Mouse (Mus musculus): ENCODE results near the gene Cryba4.

Gene Cryba4

DNA sequence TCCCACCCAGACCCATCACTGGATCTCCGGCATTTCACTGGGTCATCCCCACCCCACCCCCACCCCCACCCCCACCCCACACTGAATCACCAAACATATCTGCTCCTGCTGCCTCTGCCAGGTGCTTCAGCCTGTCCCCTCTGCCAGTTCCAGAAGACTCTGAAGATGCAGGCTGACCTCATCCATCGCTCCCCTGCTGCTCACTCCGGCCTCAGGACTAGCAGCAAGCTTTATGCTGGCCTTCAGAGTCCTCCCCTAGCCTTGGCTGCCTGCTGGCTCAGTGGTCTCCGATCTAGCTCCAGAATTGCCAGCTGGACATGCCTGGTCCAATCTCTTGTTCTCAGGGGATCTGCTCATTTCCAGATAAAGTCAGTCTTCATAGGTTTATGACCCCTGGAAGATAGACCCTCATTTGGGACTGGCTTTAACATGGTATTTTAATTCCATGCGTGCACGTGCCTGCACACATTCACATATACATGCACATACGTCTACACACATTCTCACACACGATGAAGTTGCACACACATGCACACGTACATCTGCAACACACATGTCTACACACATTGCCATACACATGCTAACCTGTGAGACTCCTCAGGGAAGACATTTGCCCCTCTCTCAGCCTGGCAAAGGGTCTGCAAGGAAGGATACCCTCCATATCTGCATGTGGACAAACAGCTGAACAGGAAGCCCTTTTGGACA is 14.3 kb downstream of the Cryba4 start:
- no peak for DNase-seq (ENCODE audit: low read depth, low spot score)

DNA sequence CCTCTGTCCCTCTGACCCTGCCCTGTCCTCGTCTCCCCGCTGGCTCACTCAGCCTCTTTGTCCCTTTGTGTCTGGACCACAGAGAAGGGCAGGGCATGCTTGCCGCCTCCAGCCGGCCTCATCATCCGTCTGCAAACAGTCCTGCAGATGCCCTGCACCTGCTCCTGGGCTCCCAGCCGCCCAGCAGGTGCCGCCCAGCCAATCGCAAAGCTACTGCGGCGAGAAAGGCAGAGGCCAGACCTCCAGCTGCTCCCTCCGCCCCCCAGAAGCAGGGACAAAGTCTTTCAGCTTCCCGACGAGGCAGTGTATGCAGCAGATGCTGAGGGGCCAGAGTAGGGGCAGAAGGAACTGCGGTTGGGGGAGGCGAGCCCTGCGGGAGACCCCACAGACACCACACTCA is 14.9 kb downstream of the Cryba4 start:
- DNase-seq (ENCODE audit: low read depth, low spot score), result no peak

DNA sequence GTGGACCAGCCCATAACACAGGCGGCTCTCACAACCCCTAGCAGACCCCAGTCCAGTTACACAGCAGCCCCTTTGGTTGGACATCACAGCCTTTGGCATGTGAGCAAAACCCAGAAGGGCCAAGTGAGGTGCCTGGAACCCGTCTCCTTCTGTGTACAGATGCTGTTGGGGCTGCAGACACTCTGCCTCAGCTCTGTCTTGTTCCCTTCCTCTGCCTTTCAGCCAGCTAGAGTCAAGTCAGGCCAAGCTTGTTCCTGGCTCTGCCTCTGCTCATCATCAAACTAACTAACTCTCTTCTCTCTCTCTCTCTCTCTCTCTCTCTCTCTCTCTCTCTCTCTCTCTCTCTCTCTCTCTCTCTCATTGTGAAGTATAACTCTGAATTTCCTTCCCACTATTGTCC is 15.7 kb downstream of the Cryba4 start:
- DNase-seq (ENCODE audit: low read depth, low spot score), result no peak

DNA sequence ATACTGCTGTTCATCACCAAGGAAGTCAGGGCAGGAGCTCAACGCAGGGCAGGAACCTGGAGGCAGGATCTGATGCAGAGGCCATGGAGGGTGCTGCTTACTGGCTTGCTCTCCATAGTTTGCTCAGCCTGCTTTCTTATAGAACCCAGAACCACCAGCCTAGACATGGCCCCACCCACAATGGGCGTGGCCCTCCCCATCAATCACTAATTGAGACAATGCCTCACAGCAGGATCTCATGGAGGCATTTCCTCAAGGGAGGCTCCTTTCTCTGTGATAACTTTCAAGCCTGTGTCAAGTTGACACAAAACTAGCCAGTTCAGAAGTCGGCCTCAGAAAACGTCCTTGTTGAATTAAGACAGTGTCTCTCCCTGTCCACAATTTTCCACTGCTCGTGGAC is 16.5 kb downstream of the Cryba4 start:
- peak; percentile 92 for DNase-seq (ENCODE audit: low read depth, low spot score)

DNA sequence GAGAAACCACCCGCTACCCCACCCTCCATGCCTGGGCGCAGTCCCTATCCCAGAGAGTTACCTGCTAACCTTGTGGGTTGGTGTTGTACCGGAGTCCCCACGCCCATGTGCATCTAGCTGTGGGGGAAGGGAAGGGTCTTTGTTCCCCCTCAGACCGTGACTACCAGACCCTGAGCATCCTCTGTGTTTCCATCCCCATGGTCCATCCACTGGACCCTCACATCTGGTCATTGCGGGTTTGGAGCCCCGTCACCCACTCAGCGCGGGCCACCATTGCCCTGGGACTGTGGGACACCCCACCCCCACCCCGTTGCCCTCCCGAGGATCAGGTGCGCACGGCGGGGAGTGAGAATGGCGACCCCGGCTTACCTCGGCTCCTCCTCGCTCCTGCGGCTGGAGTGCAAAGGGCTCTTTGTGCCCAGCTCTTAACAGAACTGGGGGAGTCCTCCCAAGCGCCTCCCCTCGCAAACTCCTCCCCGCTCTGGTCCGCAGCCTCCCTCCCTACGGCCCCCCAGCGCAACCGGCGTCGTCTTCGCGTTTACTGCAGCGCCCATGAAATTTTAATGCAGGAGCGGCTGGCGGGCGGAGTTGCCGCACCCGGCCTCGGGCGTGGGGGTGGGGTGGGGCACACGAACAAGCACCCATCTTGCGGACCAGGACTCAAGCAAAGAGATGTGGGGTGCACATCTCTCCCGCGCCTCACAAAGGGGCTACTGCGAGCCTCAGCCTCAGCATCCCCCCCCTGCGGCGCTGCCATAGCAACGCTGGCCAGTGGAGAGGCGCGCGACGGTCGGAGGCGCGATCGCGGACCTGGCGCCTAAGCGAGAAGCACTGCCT is 23.9 kb downstream of the Cryba4 start:
- DNase-seq (ENCODE audit: low read depth, low spot score), result peak; percentile 50

DNA sequence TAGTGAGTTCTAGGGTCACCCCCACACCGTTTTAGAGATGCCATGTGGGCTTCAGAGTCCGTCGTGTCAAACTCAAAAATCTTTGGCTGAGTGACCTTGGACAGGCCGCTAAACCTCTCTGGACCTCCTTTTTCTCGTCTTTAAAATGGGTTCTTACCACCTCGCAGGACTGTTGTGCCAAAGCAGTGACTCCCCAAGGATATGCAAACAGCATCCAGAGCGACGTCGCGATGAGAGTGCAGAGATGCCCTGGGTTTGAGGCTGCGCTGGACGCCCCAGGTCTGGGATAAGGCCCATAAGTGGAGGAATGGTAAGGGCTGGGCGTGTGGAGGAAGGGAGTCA is 24.4 kb downstream of the Cryba4 start:
- DNase-seq (ENCODE audit: low read depth, low spot score), result no peak

DNA sequence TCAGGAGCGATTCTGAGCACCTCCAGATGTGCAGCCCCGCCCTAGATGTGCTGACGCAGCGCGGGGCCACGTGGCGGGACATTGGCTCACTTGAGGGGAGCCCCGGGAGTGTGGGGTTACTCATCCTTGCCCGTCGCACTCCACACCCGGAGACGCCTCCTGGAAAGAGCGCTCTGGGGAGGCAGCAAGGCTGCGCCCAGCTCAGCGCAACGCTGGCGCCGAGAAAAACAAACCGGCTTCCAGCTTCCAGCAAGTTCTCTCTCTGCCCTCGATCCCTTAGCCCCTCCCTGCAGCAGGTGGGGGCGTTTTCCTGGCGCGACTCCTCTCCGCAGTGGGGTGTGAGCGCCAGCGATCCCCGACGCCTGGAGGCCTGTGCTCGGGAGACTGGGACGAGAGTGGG is 25.0 kb downstream of the Cryba4 start:
- DNase-seq (ENCODE audit: low read depth, low spot score), result no peak

DNA sequence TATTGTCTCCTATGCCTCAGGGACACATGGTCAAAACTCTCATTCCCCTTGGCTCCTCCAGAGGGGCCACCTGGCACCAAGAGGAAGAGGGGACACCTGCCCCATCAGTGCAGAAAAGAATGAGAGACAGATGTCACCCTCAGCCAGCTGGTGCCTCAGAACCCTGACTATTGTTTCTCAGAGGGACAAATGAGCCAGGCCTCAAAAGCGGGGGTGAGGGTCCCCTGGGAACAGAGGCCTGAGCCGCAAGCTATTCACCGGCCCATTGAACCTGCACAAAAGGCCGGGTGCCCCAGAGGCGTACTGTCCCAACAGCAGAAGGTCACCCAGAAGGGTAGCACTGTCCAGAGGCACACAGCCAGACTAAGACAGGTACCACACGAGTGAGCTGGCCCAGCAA is 26.7 kb downstream of the Cryba4 start:
- no peak for DNase-seq (ENCODE audit: low read depth, low spot score)

DNA sequence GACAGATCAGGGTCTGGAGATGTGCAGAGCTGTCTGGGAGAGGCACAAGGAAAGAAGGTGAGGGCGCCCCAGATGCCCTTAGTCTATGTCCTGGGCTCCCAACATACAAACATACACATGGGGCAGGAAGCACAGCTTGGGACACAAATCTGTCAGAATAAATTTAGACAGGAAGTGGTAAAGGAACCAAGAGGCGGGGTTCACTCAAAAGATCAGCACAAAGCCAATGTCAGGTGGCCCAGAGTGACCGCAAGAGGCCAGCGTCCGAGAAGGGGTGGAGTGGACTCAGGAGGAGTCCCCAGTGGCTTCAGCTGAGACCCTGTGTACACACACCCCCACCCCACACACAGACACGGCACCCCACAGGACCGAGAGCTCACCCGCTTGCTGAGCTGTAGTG is 32.1 kb downstream of the Cryba4 start:
- no peak for DNase-seq (ENCODE audit: low read depth, low spot score)

DNA sequence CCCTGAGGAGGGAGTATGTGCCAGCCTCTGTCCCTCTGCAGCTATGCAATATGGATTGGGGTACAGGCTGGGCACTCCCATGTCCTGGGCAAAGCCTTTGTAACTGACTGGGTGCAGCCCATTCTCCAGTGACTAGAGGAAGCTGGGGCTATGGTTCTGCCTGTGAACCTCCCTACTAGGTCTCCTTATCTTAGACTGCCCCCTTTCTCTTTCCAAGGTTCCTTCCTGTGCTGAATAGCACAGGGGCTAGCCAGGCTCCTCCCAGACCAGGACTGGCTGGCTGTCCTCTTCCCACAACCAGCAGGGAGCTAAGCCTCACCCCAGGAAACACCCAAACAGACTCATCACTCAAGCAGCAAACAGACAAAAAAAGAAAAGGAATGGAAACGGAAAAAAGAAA is 32.9 kb downstream of the Cryba4 start:
- no peak for DNase-seq (ENCODE audit: low read depth, low spot score)

DNA sequence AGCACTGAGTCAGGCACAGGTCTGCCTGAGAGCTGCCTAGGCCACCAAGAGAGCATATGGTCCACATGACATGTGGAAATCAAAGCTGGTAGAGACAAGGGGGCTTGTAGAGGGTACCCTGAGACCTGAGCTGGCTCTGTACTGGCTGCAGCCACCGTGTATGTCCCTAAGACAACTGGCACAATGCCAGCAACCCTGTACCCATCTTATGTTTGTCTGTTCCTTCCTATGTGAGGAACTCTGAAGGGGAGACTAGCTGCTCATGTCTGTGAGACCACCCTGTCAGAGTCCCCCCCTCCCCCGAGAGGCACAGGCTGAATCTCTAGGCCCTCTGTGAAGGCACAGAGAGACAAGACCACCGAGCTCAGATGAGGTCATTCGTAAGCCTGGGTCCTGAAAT is 33.6 kb downstream of the Cryba4 start:
- no peak for DNase-seq (ENCODE audit: low read depth, low spot score)

DNA sequence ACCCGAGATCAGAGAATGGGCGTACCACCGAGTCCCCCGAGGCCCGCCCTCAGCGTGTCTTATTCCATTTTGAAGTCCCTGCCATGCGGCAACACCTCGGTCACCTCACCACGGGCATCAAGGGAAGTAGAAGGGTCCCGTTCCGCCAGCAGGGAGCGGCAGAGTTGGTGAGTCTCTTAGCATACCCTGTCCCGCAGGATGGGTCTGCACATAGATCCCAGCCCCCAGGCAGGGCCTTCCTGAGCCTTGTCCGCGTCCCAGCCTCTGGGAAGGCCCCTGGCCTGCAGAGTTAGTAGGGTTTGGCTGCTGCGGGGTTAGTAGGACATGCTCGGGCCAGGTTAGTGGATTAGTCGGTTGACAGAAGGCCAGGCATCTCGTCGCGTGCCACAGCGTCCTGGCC is 35.3 kb downstream of the Cryba4 start:
- peak; percentile 55 for DNase-seq (ENCODE audit: low read depth, low spot score)

DNA sequence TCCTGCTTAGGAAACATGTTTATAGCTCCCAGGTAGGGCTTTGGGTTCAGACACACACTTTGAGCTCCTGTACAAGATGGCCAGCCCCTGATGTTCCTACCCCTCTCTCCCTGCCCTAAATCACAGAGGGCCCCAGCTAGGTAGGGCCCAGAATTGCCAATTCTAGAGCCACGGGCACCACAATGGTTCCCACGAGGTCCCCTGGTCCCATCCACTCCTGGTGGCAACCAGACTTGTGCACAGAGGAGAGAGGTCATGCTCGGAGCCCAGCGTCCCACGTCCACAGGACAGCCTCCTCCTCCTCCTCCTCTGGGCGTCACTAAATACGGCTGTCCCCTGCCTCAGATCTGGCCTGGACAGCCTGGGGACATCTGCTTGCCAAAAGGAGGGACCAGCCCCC is 36.0 kb downstream of the Cryba4 start:
- no peak for DNase-seq (ENCODE audit: low read depth, low spot score)

DNA sequence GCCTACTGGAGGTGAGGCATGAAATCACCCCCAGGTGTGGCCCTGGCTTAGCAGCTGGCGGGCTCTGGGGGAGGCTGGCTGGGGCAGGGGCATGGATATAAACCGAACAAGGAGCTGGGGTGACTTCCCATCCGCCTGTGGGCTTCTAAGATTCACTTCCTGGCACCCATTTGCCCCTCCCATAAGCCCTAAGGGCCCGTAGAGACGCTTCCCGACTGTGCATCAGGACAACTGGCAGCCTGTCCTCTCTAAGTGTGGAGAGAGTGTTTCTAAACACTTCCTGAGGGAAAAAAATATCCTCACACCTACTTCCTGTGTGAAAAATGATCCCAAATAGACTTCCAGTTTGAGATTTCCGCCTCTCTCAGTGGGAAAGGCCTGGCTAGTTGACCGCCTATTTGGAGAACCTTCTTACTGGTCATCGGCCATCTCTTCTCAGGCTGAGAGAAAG is 36.5 kb downstream of the Cryba4 start:
- DNase-seq (ENCODE audit: low read depth, low spot score), result no peak

DNA sequence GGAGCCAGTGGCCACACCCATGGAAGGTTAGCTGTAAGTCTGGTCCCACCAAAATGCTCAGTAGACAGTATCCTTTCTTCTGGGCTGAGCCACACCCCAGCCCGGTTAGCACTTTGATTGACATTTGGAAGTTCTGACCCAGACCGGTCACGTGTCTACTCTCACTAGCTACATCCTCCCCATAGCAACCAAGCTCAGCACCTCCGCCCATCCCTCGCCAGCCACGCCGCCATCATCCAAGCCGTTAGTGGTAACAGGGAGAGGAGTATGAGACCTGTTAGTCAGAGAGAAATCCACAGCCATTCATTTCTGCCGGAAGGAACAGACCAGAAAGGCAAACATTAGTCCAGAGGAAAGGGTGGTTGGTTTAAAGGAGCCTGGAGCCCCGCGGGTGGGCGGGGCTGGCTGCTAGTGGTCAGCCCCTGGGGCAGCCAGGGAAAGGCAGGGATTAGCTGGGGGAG is 37.0 kb downstream of the Cryba4 start:
- DNase-seq (ENCODE audit: low read depth, low spot score), result peak; percentile 84

DNA sequence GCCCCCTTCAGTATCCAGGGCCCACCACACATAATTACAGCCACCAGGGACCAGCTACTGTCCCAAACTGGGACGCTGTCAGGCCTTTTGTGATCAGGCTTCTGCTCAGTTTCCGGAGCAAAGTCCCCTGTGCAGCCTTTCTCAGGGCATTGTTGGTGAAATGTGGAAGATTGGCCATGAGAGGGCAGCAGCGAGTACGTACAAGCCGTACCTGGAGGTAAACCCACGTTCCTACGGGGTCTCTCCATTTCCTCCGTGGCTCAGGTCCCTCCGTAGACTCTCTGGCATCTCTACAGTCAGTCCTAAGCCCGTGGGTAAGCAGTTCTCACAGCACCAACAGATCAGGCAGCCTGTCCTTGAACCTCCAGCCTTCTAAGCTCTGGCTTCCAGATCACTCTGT is 37.9 kb downstream of the Cryba4 start:
- peak; percentile 86 for DNase-seq (ENCODE audit: low read depth, low spot score)

DNA sequence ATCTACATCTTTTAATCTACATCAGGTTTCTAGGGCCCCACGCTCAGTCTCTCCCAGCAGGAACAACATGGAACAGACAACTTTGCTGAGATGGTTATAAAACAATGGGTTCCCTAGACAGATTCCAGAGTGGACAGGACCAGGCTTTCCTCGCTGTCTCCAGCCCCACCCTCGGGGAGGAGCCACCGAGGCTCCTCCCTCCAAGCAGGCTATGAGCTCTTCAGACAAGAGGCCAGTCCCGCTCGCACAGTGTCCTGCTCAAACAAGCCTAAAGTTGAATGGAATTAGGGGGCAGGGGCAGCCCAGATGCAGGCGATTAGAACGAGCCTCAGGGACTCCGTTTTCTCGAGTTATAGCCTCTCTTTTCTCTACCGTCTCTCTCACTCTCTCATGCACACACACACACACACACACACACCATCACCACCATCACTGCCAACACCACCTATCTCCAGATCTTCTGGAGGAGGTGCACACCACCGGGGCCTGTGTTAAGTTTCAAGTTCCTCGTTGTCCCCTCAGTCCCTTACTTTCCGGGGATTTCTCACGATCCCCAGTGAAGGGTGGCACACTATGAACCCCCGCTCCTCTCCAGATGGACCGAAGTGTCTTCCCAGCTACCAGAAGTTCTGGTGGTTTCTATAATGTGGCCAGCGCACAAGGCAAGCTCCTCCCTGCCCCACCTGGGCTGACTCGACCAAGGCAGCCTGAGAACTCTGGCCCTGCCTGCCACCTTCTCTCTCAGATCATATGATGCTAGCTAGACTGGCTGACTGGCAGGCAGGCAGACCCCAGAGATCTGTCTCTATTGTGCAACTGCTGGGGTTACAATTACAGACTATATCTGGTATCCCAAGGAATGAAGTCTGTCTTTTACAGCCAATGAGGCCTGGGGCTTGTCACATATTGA is 38.7 kb downstream of the Cryba4 start:
- DNase-seq (ENCODE audit: low read depth, low spot score), result peak; percentile 75

DNA sequence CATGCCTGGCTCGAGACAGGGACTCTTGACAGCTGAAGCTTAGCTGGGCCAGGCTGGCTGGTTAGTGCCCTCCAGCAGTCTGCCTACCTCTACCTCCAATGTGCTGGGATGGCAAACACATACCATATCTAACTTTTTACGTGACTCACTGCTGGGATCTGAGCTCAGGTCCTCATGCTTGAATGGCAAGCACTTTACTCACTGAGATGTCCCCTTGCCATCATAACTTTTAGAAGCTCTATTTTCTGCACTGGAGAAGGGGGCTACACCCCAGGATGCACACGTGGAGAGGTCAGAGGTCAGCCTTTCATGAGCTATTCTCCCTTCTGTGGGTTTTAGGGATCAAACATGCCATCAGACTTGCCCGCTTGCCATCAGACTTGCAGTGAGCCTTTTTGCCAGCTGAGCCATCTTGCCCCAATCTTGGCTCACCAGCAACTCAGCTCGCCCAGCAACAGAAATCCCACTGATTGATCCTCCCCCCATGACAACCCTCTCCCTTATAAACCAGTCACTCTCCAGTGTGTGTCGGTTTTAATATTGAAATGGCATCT is 39.5 kb downstream of the Cryba4 start:
- DNase-seq (ENCODE audit: low read depth, low spot score), result no peak

DNA sequence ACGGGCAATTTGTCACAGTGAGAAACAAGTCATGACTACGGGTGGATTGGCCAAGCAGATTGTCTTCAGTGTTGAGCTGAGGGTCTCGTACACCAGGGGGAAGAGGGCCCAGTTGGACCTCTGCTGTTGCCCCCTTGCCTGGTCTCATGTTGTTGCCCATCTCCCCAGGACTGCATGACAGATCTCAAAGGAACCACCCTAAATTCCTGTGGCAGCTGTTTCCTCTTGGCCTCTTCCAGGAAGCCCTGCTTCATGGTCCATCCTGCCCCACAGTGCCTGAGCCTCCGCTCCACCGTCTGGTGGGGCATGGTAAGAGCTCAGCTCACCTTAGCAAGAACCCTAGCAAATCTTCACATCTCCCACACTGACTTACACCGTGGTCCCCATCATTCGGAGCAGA is 40.4 kb downstream of the Cryba4 start:
- DNase-seq (ENCODE audit: low read depth, low spot score), result no peak

DNA sequence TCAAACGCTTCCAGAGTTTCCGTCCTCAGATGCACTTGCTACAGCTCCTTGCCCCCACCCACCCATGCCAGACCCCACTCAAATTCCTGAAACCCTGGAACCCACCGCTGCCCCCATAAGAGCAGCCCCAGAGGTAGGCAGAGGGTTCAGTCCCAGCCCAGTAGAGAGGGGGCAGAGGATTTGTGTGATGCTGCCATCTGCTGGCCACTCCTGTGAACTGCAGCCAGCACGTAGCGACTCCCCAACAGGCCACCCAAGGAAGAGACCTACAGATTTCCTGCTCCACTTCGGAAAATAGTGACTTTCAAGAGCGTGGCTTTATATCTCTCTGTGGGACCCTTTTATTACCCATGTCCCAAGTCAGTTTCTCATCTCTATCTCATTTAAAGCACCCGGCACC is 42.2 kb downstream of the Cryba4 start:
- peak; percentile 81 for DNase-seq (ENCODE audit: low read depth, low spot score)

DNA sequence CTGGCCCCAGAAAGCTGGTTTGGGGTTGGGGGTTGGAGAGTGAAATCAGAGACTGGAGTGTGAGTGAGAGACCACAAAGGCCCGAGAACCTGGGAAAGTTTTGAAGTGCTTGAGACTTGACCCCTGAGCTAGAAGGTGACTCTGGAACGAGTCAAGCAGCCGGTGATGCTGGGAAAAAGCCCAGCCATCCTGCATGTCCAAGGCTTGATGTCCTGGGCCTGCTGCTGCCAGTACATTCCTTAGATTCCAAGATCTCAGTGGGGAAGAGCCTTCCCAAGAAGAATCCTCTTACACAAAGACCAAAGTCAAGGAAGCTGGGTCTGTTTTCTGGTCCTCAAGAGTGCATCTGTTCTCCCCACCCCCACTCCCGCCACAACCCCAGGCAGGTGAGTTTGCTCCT is 44.0 kb downstream of the Cryba4 start:
- peak; percentile 62 for DNase-seq (ENCODE audit: low read depth, low spot score)

Measured in ZHBTc4 (cell line).